Mouse (Mus musculus) heart, adult 2 months (tissue): ENCODE results near the gene Nfia. TPM values are rescaled to one million over a fixed set of nuclear protein-coding genes. Genes with fewer than 3 reads are reported as not detected.

ENCODE experiments used
- DNase-seq, 2 experiments: peaks; one replicate each; pipeline ENCODE4 v3.0.0; 2021
- H3K27ac ChIP-seq: fragments of 200-600 bp; 2 replicates; pipeline ENCODE4 v1.8.1; 2022
- H3K27me3 ChIP-seq: fragments of 200-500 bp; 2 replicates; pipeline ENCODE4 v1.6.1; 2012; ENCODE audit warnings: mild to moderate bottlenecking, low read length, inconsistent platforms, mixed read lengths; ENCODE audit not compliant: control insufficient read depth, insufficient read depth
- H3K36me3 ChIP-seq: fragments of 200-500 bp; 2 replicates; pipeline ENCODE4 v1.6.1; 2012; ENCODE audit warnings: low read length, inconsistent platforms; ENCODE audit not compliant: control insufficient read depth, insufficient read depth
- H3K4me1 ChIP-seq: fragments of 200-500 bp; 2 replicates; pipeline ENCODE4 v1.6.1; 2011; ENCODE audit warnings: low read length; ENCODE audit not compliant: control insufficient read depth, insufficient read depth
- H3K4me3 ChIP-seq: fragments of 200-600 bp; 2 replicates; pipeline ENCODE4 v1.8.1; 2022
- H3K79me2 ChIP-seq: fragments of 200-500 bp; replicated peaks from 2 replicates; pipeline ENCODE4 v1.6.1; 2012; ENCODE audit warnings: mild to moderate bottlenecking, inconsistent platforms, low read length, moderate library complexity, mixed read lengths; ENCODE audit not compliant: control insufficient read depth, insufficient read depth
- H3K9ac ChIP-seq: fragments of 200-500 bp; 2 replicates; pipeline ENCODE4 v1.6.1; 2012; ENCODE audit warnings: low read depth, mild to moderate bottlenecking, control low read depth, inconsistent platforms, low read length, mixed read lengths
- CTCF ChIP-seq: fragments of 200-600 bp; IDR thresholded peaks from 2 replicates; pipeline ENCODE4 v1.8.1; 2022; ENCODE audit warnings: antibody characterized with exemption, mild to moderate bottlenecking, moderate library complexity
- EP300 ChIP-seq: fragments of 200-500 bp; IDR thresholded peaks from 2 replicates; pipeline ENCODE4 v1.6.1; 2011; ENCODE audit warnings: low read depth, low read length, control low read depth; ENCODE audit not compliant: insufficient read depth
- POLR2A ChIP-seq: fragments of 200-500 bp; IDR thresholded peaks from 2 replicates; pipeline ENCODE4 v1.6.1; 2011; ENCODE audit warnings: mild to moderate bottlenecking, low read depth, low read length, control low read depth; ENCODE audit not compliant: insufficient read depth
- WGBS: fragments of 180-500 bp; shearing (Covaris S2); methylation state at CpG from one replicate; pipeline ENCODE4 v1.1.7; 2018; 5-methylcytosine and 5-hydroxymethylcytosine counted together
- intact Hi-C: fragments of 180-260 bp; cut with DNase I; formaldehyde crosslinking; loops from one replicate; pipeline ENCODE4 v1.15.1; 2025
- polyA plus RNA-seq: library from polyadenylated mRNA; depleted of rRNA; stranded (reverse); fragments of >200 nt; gene quantifications from 2 replicates; pipeline ENCODE4 v1.2.3, GENCODE M21; 2012
- total RNA-seq, 2 experiments: library from RNA; stranded (reverse); gene quantifications; 2 replicates each; pipeline ENCODE4 v1.2.3; 2021

Nfia gene
- total and polyA plus RNA-seq, 3 experiments = 70.3 to 128 (median 126) TPM

DNA sequence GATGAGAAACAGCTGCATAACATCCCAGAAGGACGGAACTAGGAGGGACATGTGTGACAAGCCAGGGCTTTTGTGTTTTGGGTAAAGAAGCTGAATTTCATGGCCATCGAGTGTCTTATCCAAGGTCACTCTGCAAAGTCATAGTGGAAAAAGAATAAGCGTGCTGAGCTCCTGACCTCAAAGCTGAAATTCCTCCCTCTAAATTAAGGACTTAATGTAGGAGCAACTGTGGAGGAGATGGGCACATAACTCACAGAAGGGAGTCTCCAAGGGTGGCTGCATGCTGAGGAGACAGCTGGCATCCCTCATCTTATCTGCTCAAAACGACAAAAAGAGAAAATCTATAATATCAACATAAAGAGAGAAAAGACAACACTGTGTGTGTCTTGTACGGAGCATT, 28.6 kb upstream of the Nfia start:
- TF ChIP-seq POLR2A (no peak), EP300 (no peak), CTCF (no peak)
- Histone ChIP-seq H3K9ac (no peak overlapping the region), H3K27ac (no peak overlapping the region), H3K36me3 (no peaks in the 10 kb centered on the region), H3K4me1 (no peaks in the 10 kb centered on the region; the same call in 1 of the 2 replicates), H3K4me3 (no peak overlapping the region), H3K79me2 (no peaks in the 10 kb centered on the region), H3K27me3 (no peaks in the 10 kb centered on the region)
- 62% methylated on average over 5 of the region's 5 CpGs for WGBS
- intact Hi-C loops = loop anchor here (5.0 to 10.0 kb wide), 2 partner anchors 47 to 1039 kb away; no protein-coding TSS in a partner anchor
- no peak for DNase-seq

DNA sequence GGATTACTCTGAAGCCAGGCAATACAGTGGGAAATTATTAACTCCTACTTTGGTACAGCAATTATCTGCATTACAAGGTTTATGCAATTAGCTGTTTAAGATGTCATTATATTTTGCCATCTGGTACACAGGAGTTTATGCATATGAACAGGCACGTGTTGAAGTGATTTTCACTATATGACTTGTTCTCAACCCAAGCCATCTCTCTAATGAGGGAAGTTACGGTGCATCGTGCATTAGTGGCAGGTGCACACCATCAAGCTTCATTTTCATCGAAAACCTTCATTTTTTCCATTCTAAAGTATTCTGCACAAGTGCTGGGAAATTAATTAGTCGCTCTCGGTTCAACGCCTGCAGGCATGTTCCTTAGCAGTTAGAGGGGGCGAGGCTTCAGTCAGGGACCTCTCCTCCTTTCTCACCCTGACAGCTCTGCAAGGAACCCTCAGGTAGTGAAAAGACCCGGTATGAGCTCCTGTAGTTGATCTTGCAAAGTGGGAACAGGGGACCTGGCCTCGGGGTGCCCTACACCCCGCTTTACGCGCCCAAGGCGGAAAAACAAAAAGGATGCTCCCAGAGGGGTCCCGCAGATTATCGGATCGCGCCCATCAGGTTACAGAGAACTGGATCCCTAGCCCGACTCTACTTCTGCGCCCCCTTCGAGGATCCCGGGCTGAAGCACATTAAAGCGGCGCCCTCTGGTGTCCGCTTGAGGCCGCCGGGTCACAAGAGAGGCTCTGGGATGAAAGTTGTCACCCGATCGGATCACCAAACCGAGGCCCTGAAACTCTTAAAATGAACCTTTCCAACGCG, 27.0 kb upstream of the Nfia start:
- intact Hi-C loops = loop anchor here (1.0 to 10.0 kb wide), 5 partner anchors 68 to 1041 kb away; no protein-coding TSS in a partner anchor
- H3K4me1 ChIP-seq = no peaks in the 10 kb centered on the region; the same call in 1 of the 2 replicates
- no peaks in the 10 kb centered on the region for H3K79me2 ChIP-seq
- DNase-seq = peak; percentile 82 to 86
- H3K9ac ChIP-seq = peak overlapping the region; percentile 60
- whole genome bisulfite sequencing = 9% methylated on average over 32 of the region's 32 CpGs
- H3K36me3 ChIP-seq = no peaks in the 10 kb centered on the region
- TF ChIP-seq EP300 (no peak), CTCF (peak; percentile 92)
- no peaks in the 10 kb centered on the region for H3K27me3 ChIP-seq
- peak overlapping the region; percentile 31 for H3K4me3 ChIP-seq
- H3K27ac ChIP-seq = no peak overlapping the region

DNA sequence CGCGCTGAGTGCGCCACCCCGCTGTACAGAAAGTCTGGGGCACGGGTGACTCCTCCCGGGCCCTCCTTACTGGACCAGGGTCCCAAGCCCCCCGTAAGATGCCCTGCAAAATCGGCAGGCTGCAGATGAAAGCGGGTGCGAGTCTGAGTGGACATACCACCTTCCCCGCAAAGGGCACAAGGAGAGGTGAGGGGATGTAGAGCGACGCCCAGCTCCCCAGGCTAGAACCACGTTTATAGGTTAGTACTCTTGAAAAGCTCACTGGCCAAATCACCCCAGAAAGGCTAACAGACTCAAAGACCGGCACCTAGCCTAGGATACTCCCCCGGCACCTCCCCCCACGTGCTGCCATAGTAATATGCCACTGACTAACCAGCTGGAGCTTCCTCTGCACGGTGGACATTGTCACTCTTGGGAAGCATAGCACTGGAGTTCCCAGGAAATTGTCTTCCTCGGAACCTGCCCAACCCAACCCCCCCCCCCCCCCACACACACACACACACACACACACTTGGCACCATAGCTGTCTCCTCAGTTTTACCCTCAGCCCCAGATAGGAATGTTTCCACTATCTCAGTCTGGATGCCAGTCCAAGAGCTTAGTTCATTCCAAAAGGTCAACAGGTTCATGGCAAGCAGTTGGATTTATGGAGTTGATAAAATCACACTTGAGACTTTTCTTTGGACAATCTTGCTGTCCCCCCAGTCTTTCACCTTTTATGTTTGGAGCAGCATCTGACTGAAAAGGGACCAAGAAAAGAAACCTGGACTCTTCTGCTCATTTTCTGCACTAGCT, 26.2 kb upstream of the Nfia start:
- peaks cover 2% of the 10 kb centered on the region; the same call in 1 of the 2 replicates for H3K4me1 ChIP-seq
- 11% methylated on average over 19 of the region's 19 CpGs for WGBS
- H3K4me3 ChIP-seq = peak overlapping the region; percentile 31
- peak overlapping the region; percentile 60 for H3K9ac ChIP-seq
- no peaks in the 10 kb centered on the region for H3K27me3 ChIP-seq
- intact Hi-C loops = loop anchor here (1.0 to 10.0 kb wide), 5 partner anchors 69 to 1042 kb away; no protein-coding TSS in a partner anchor
- H3K36me3 ChIP-seq = no peaks in the 10 kb centered on the region
- no peaks in the 10 kb centered on the region for H3K79me2 ChIP-seq
- H3K27ac ChIP-seq = no peak overlapping the region
- no peak for TF ChIP-seq EP300
- TF ChIP-seq CTCF = no peak
- no peak for TF ChIP-seq POLR2A
- DNase-seq = no peak

DNA sequence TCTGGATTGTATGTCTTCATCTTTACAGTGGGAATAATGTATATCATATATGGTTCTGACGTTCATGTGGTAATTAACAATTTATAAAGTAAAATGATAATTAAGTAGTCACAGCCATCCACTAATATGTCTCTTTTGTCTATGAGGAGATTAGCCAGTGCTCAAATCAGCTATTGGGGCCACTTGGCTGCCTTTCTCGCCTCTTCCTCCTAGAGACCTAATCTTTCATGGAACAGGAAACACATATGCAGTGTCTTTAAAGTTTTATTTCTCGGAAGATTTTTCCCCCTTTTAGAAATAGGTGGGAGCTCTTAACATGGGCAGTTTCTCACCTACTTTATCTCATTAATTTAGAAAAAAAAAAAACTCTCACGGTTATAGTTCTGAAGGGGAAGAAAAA, 22.1 kb upstream of the Nfia start:
- no peak overlapping the region for H3K27ac ChIP-seq
- intact Hi-C loops = loop anchor here (2.0 to 5.0 kb wide), 4 partner anchors 172 to 692 kb away; partner anchors contain the start of gene Tm2d1

DNA sequence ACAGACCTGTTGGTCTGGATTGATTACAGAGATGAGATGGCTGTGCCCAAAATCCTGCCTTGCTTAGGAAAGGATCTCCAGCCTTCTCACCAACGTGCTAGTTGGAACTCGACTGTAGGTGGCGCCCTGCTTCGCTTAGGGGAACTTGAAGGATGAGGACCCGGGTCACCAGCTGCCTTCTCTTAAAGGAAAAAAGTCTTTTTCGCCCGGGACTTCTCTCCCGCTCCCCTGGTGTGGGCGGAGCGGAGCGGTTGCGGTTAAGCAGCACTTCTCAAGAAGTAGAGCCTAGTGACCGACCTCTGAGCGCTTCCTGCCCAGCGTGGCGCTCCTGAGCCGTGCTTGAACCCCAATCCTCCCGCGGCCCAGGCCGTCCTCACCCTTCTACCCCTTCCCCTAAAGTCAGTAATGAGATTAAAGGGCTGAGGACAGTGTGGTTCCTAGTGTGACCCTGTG, 21.5 kb upstream of the Nfia start:
- no peaks in the 10 kb centered on the region for H3K27me3 ChIP-seq
- DNase-seq = peak; percentile 92 to 93
- H3K4me3 ChIP-seq = peak overlapping the region; percentile 62
- H3K79me2 ChIP-seq = no peaks in the 10 kb centered on the region
- peak overlapping the region; percentile 98 for H3K27ac ChIP-seq
- peaks cover 14% of the 10 kb centered on the region for H3K4me1 ChIP-seq
- H3K9ac ChIP-seq = peak overlapping the region; percentile 71
- WGBS = under 1% methylated on average over 20 of the region's 20 CpGs
- TF ChIP-seq POLR2A (peak; percentile 62; the same call in 1 of the 2 replicates), EP300 (peak; percentile 93), CTCF (peak; percentile 93)
- intact Hi-C loops = loop anchor here (1.0 to 5.0 kb wide), 8 partner anchors 24 to 691 kb away; partner anchors contain the start of gene Tm2d1
- H3K36me3 ChIP-seq = peaks cover 11% of the 10 kb centered on the region

More for the DNA sequence above, 22.1 kb upstream of the Nfia start:
- peaks cover 14% of the 10 kb centered on the region for H3K4me1 ChIP-seq
- no peak for DNase-seq
- no peak overlapping the region for H3K4me3 ChIP-seq
- no peak overlapping the region for H3K9ac ChIP-seq
- peaks cover 11% of the 10 kb centered on the region for H3K36me3 ChIP-seq
- TF ChIP-seq EP300 (no peak), POLR2A (no peak), CTCF (no peak)
- WGBS = 40% methylated on average over 4 of the region's 4 CpGs
- H3K27me3 ChIP-seq = no peaks in the 10 kb centered on the region
- H3K79me2 ChIP-seq = no peaks in the 10 kb centered on the region
